Mouse (Mus musculus) stomach, postnatal 0 days (tissue): ENCODE data around the gene Tas1r2.
A peak's percentile ranks its signal among the peaks of the same experiment; 100 is the strongest.

ENCODE experiments used
- CTCF ChIP-seq: IDR thresholded peaks from 2 replicates; pipeline ENCODE4 v1.5.1; 2016; ENCODE audit warnings: antibody characterized with exemption, low read depth, mild to moderate bottlenecking, moderate library complexity
- EP300 ChIP-seq: optimal IDR thresholded peaks from 2 replicates; pipeline ENCODE3; 2016; ENCODE audit warnings: antibody characterized with exemption

DNA sequence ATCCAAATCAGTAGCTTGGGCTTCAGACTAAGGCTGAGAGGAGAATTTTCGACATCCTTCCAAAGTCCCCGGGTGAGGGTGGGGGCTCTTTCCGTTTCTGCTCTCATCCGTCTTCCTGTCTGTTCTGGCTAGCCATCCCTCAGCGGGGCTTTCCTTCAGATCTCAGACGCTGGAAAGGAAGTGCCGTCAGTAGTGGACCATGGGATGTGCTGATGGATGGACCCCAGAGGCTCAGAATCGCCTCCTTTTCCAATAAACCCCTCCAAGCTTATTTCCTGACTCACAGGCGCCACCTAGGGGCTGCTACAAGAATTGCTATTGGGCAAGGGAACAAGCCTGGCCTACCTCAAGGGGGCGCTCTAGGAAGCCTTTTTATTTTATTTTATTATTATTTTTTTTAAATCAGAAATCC, 41.8 kb upstream of the Tas1r2 start:
- TF ChIP-seq CTCF (peak; percentile 99), EP300 (no peak)
